Mouse (Mus musculus) limb, embryonic 10.5 days (tissue): Measurements from ENCODE around the gene Ddx54. TPM values are rescaled to one million over a fixed set of nuclear protein-coding genes. Genes with fewer than 3 reads are reported as not detected.

Experiments
- DNase-seq: peaks from one replicate; pipeline ENCODE4 v3.0.0-alpha.2; 2017; ENCODE audit warnings: low spot score
- H3K27ac ChIP-seq: fragments of 300-500 bp; sonication (generic); 2 replicates; pipeline ENCODE4 v1.5.1; 2016; ENCODE audit warnings: mild to moderate bottlenecking
- H3K27me3 ChIP-seq: fragments of 300-500 bp; sonication (generic); 2 replicates; pipeline ENCODE4 v1.6.1; 2016; ENCODE audit warnings: low read depth, mild to moderate bottlenecking; ENCODE audit not compliant: poor library complexity, severe bottlenecking
- H3K36me3 ChIP-seq: fragments of 300-500 bp; sonication (generic); 2 replicates; pipeline ENCODE4 v1.6.1; 2016; ENCODE audit warnings: mild to moderate bottlenecking, moderate library complexity
- H3K4me1 ChIP-seq: fragments of 300-500 bp; sonication (generic); 2 replicates; pipeline ENCODE4 v1.6.1; 2016
- H3K4me3 ChIP-seq: fragments of 300-500 bp; sonication (generic); 2 replicates; pipeline ENCODE4 v1.5.1; 2016; ENCODE audit warnings: mild to moderate bottlenecking, moderate library complexity
- H3K9me3 ChIP-seq: fragments of 300-500 bp; sonication (generic); replicated peaks from 2 replicates; pipeline ENCODE4 v1.6.1; 2016; ENCODE audit warnings: mild to moderate bottlenecking
- WGBS: fragments of 180-500 bp; shearing (Covaris S2); methylation state at CpG from one replicate; pipeline ENCODE4 v1.1.7; 2016; 5-methylcytosine and 5-hydroxymethylcytosine counted together
- polyA plus RNA-seq: library from polyadenylated mRNA; unstranded; fragments of >200 nt; fragmentation: Nextera tagmentation; extraction: Ambion mirVana; gene quantifications from 2 replicates; pipeline ENCODE4 v1.2.1, GENCODE M21; 2016

Ddx54 gene
- polyA plus RNA-seq, 1 experiment from 2014 or later, result 58.1 TPM

GRCm38 (mm10) chr5:120643365-120644085 lies 31.0 kb downstream of the Ddx54 start:
- Histone ChIP-seq H3K27me3 (peaks cover 27% of the 10 kb centered on the region), H3K36me3 (no peaks in the 10 kb centered on the region), H3K9me3 (no peaks in the 10 kb centered on the region), H3K4me3 (no peak overlapping the region), H3K27ac (no peak overlapping the region), H3K4me1 (peaks cover 2% of the 10 kb centered on the region)
- 87% methylated on average over 14 of the region's 14 CpGs for WGBS
- DNase-seq, result no peak

- Histone ChIP-seq H3K36me3 (no peaks in the 10 kb centered on the region), H3K4me3 (no peak overlapping the region), H3K4me1 (peaks cover 9% of the 10 kb centered on the region), H3K9me3 (no peaks in the 10 kb centered on the region), H3K27ac (no peak overlapping the region), H3K27me3 (peaks cover 34% of the 10 kb centered on the region)
- WGBS, result 75% methylated on average over 3 of the region's 3 CpGs
- no peak for DNase-seq
These were observed 31.7 kb downstream of the Ddx54 start for GRCm38 (mm10) chr5:120644227-120644626.

- Histone ChIP-seq H3K27ac (no peak overlapping the region), H3K4me1 (peaks cover 13% of the 10 kb centered on the region), H3K4me3 (no peak overlapping the region), H3K9me3 (no peaks in the 10 kb centered on the region), H3K36me3 (no peaks in the 10 kb centered on the region), H3K27me3 (peaks cover 51% of the 10 kb centered on the region)
- DNase-seq, result no peak
- 67% methylated on average over 6 of the region's 6 CpGs for WGBS
These were observed 33.3 kb downstream of the Ddx54 start for GRCm38 (mm10) chr5:120645851-120646250.

GRCm38 (mm10) chr5:120647361-120647760 lies 34.8 kb downstream of the Ddx54 start:
- H3K4me3 ChIP-seq, result no peak overlapping the region
- H3K27me3 ChIP-seq, result peaks cover 66% of the 10 kb centered on the region
- H3K4me1 ChIP-seq, result peaks cover 13% of the 10 kb centered on the region
- no peak overlapping the region for H3K27ac ChIP-seq
- DNase-seq, result no peak
- WGBS, result 84% methylated on average over 4 of the region's 4 CpGs
- no peaks in the 10 kb centered on the region for H3K36me3 ChIP-seq
- no peaks in the 10 kb centered on the region for H3K9me3 ChIP-seq

GRCm38 (mm10) chr5:120647814-120648491 lies 35.4 kb downstream of the Ddx54 start:
- peaks cover 72% of the 10 kb centered on the region for H3K27me3 ChIP-seq
- no peaks in the 10 kb centered on the region for H3K36me3 ChIP-seq
- peaks cover 13% of the 10 kb centered on the region for H3K4me1 ChIP-seq
- 45% methylated on average over 12 of the region's 12 CpGs for WGBS
- H3K27ac ChIP-seq, result no peak overlapping the region
- no peak overlapping the region for H3K4me3 ChIP-seq
- DNase-seq, result no peak
- no peaks in the 10 kb centered on the region for H3K9me3 ChIP-seq

- DNase-seq, result peak; percentile 67
- Histone ChIP-seq H3K4me3 (peak within 1 kb of the TSS; percentile 31), H3K4me1 (peaks cover 13% of the 10 kb centered on the region), H3K27me3 (peaks cover 80% of the 10 kb centered on the region), H3K27ac (no peak within 1 kb of the TSS), H3K36me3 (no peaks in the 10 kb centered on the region), H3K9me3 (no peaks in the 10 kb centered on the region)
- 2% methylated on average over 49 of the region's 53 CpGs for WGBS
These were observed 36.2 kb downstream of the Ddx54 start, which contains the start of gene Rasal1 for GRCm38 (mm10) chr5:120648569-120649373. Gene Rasal1 (plus strand): TSS chr5:120648812.

- H3K27me3 ChIP-seq, result peaks cover 80% of the 10 kb centered on the region
- no peak overlapping the region for H3K27ac ChIP-seq
- no peak for DNase-seq
- H3K4me3 ChIP-seq, result peak overlapping the region; percentile 31
- no peaks in the 10 kb centered on the region for H3K9me3 ChIP-seq
- H3K36me3 ChIP-seq, result no peaks in the 10 kb centered on the region
- WGBS, result 5% methylated on average over 21 of the region's 21 CpGs
- H3K4me1 ChIP-seq, result peaks cover 13% of the 10 kb centered on the region
These were observed 36.9 kb downstream of the Ddx54 start for GRCm38 (mm10) chr5:120649374-120649933.

GRCm38 (mm10) chr5:120649938-120650337 lies 37.4 kb downstream of the Ddx54 start:
- H3K4me1 ChIP-seq, result peaks cover 13% of the 10 kb centered on the region
- H3K4me3 ChIP-seq, result no peak overlapping the region
- no peak for DNase-seq
- peaks cover 80% of the 10 kb centered on the region for H3K27me3 ChIP-seq
- no peaks in the 10 kb centered on the region for H3K36me3 ChIP-seq
- H3K27ac ChIP-seq, result no peak overlapping the region
- 25% methylated on average over 13 of the region's 13 CpGs for WGBS
- no peaks in the 10 kb centered on the region for H3K9me3 ChIP-seq

- no peaks in the 10 kb centered on the region for H3K36me3 ChIP-seq
- peaks cover 13% of the 10 kb centered on the region for H3K4me1 ChIP-seq
- WGBS, result 73% methylated on average over 5 of the region's 5 CpGs
- peaks cover 75% of the 10 kb centered on the region for H3K27me3 ChIP-seq
- H3K27ac ChIP-seq, result no peak overlapping the region
- no peak for DNase-seq
- H3K4me3 ChIP-seq, result no peak overlapping the region
- no peaks in the 10 kb centered on the region for H3K9me3 ChIP-seq
These were observed 38.7 kb downstream of the Ddx54 start for GRCm38 (mm10) chr5:120651230-120651629.

- Histone ChIP-seq H3K27ac (no peak overlapping the region), H3K4me1 (peaks cover 13% of the 10 kb centered on the region), H3K27me3 (peaks cover 56% of the 10 kb centered on the region), H3K9me3 (no peaks in the 10 kb centered on the region), H3K4me3 (no peak overlapping the region), H3K36me3 (no peaks in the 10 kb centered on the region)
- 85% methylated on average over 28 of the region's 28 CpGs for WGBS
- DNase-seq, result no peak
These were observed 40.6 kb downstream of the Ddx54 start for GRCm38 (mm10) chr5:120652915-120653701.

- Histone ChIP-seq H3K27me3 (peaks cover 49% of the 10 kb centered on the region), H3K27ac (no peak overlapping the region), H3K36me3 (no peaks in the 10 kb centered on the region), H3K4me3 (no peak overlapping the region), H3K4me1 (peaks cover 8% of the 10 kb centered on the region), H3K9me3 (no peaks in the 10 kb centered on the region)
- DNase-seq, result no peak
- 89% methylated on average over 2 of the region's 2 CpGs for WGBS
These were observed 41.3 kb downstream of the Ddx54 start for GRCm38 (mm10) chr5:120653873-120654272.

GRCm38 (mm10) chr5:120656281-120656751 lies 43.8 kb downstream of the Ddx54 start:
- no peak overlapping the region for H3K27ac ChIP-seq
- H3K36me3 ChIP-seq, result no peaks in the 10 kb centered on the region
- DNase-seq, result no peak
- peaks cover 24% of the 10 kb centered on the region for H3K27me3 ChIP-seq
- no peaks in the 10 kb centered on the region for H3K9me3 ChIP-seq
- no peaks in the 10 kb centered on the region for H3K4me1 ChIP-seq
- no peak overlapping the region for H3K4me3 ChIP-seq
- 88% methylated on average over 12 of the region's 12 CpGs for WGBS
